Mouse (Mus musculus): Measurements from ENCODE around the gene Caprin2.

GRCm38 (mm10) chr6:148913938-148914337 lies 17.9 kb upstream of the Caprin2 start:
- TF ChIP-seq CTCF (IDR thresholded peaks at IDR 0.05; ENCODE audit: borderline replicate concordance, control insufficient read depth, extremely low read depth, insufficient read depth, low read length, poor library complexity) = no peak
- TF ChIP-seq POLR2A (IDR thresholded peaks at IDR 0.05; ENCODE audit: control insufficient read depth, extremely low read depth, insufficient read depth, low read length, poor library complexity) = no peak

Data from thymus, adult 2 months (tissue).